Mouse (Mus musculus) liver, embryonic 14.5 days (tissue): ENCODE measurements around the gene Tmem92.

ENCODE experiments used
- CTCF ChIP-seq: IDR thresholded peaks from 2 replicates; pipeline ENCODE4 v1.5.1; 2016; ENCODE audit warnings: antibody characterized with exemption, low read depth, control low read depth
- EP300 ChIP-seq: IDR thresholded peaks from 2 replicates; pipeline ENCODE4 v1.6.1; 2016; ENCODE audit warnings: antibody characterized with exemption, low read depth

DNA sequence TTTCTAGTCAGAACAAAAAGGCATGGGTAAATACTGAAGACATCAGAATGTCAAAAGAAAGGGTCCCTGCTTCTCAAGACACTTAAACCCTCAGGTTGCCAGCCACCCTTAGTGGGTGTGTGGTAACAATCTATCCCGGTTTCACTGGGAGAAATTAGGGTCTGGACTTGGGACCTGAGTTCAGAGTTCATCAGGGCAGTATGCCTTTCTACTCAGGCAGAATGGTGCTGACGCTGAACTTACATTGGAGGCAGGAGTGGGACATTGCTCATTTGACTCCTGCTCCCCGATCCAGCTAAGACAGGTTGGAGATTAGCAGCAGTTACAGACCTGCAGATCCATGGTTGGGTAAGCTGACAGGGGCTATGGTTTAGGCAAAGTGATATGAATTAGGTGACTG, 46.5 kb upstream of the Tmem92 start:
- TF ChIP-seq EP300, result no peak
- no peak for TF ChIP-seq CTCF
